Mouse (Mus musculus) gastrocnemius, adult 18-20 months (tissue): ENCODE data around the gene Nipal4. TPM values are rescaled to one million over a fixed set of nuclear protein-coding genes. Genes with fewer than 3 reads are reported as not detected.

Source experiments
- DNase-seq: peaks from one replicate; pipeline ENCODE4 v3.0.0; 2021; ENCODE audit warnings: low spot score
- microRNA-seq: library from miRNA; unstranded; fragments of <30 nt; microRNA quantifications from one replicate; pipeline ENCODE4 v1.2.0, GENCODE M21; 2021
- total RNA-seq, 2 experiments: library from RNA; stranded (reverse); gene quantifications; 2 replicates each; pipeline ENCODE4 v1.2.3; 2021

The Nipal4 gene
- total RNA-seq, 2 experiments from 2014 or later, result not detected

DNA sequence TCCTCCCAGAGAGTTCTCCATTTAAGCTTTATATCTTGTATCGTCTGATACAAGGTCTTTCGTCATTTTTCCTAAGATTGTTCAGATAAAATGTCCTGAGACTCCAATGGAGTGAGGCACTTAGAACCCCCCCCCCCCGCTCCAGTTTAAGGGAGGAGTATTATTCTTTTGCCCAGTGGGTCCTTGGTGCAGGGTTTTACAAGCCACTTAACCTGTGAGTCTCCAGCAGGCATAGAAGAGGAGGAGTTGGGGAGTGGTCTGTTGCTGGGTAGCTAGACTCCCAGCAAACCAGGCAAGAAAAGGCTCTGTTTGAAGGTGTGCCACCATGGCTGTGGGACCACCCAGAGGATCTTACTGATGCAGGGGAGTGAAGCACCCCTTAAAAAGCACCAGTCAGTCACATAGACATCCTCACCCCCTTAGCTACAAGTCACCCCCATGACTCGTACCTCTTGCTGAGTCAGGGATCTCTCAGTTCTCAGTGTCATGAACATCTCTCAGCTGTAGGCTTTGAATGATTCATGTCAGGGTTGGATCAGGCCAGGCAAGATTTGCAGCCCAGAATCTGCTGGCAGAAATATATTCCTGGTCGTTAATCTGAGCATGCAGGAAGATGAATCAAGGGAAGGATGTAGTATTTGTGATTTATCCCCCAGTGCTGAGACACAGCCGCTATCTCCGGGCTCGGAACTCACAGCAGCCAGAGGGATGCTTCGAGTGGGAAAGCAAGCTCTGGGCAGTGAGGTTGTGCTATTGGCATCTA, 50.7 kb downstream of the Nipal4 start:
- DNase-seq, result no peak

DNA sequence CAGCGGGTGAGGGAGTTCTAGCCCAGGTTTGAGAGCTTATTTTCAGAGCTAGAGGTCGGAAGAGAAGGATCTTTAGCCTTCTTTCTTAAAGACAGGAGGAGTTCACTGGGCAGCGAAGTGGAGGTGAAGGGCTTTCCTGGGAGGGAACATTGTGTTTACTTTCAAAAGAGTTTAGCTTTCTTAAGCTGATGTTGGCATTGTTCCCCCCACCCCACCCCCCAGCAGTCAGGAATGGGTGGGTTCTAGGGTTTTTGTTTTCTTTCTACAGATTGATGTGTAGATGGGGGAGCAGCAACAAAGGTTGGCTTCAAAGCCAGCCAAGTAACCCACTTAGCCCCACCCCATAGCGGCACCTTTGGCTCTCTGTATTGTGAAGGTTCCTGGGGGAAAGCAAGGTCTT, 51.3 kb downstream of the Nipal4 start:
- DNase-seq, result no peak

DNA sequence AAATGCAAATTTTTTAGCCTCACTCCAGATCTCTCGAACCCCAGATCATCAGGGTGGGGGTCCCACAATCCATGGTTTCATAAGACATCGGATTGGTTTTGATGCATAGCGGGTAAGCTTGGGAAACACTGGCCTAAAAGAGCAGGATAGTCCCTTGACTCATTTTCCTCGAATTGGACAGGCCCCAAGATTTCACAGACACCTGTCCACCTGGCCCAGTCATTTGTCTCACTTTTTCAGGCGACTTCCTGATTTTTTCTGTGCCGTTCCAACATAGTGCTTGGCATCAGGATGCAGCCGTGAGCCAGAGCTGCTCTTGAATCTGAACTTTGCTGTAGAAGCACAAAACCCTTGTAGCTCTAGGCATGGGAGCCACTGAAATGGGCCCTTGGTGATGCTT, 52.1 kb downstream of the Nipal4 start:
- no peak for DNase-seq

DNA sequence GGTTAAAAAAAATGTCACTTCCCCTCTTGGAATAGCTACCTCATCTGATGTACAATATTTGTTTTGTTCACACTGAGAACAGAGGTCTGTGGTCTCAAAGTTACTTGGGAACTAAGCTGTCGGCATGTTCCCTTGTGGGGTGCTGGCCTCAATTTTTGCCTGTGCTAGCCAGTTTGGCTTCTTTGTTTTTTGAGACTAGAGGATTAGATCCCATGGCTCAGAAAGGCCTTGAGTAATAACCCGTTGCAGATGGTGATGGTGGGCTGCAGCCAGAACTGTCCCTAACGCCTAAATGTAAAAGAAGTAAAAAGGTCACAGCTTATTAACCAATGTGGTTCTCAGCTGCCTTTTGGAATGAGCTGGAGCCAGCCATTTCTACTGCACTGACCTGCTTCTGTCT, 53.1 kb downstream of the Nipal4 start:
- peak; percentile 51 for DNase-seq

DNA sequence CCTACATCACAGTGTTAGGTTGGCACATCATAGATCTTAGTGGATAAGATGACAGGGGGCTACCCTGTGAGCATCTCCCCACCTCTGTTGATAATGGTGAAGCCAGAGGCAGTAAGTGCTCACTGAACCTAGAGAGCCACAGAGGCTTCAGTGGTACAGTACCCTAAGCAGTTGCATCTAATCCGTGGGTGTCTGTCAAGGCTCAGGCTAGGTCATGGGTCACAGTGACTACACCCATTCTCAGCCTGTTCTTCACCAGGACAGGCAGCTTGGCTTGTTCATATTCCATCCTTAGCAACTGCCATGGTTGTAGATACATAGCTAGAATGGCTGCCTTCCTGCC, 55.4 kb downstream of the Nipal4 start:
- DNase-seq, result no peak

DNA sequence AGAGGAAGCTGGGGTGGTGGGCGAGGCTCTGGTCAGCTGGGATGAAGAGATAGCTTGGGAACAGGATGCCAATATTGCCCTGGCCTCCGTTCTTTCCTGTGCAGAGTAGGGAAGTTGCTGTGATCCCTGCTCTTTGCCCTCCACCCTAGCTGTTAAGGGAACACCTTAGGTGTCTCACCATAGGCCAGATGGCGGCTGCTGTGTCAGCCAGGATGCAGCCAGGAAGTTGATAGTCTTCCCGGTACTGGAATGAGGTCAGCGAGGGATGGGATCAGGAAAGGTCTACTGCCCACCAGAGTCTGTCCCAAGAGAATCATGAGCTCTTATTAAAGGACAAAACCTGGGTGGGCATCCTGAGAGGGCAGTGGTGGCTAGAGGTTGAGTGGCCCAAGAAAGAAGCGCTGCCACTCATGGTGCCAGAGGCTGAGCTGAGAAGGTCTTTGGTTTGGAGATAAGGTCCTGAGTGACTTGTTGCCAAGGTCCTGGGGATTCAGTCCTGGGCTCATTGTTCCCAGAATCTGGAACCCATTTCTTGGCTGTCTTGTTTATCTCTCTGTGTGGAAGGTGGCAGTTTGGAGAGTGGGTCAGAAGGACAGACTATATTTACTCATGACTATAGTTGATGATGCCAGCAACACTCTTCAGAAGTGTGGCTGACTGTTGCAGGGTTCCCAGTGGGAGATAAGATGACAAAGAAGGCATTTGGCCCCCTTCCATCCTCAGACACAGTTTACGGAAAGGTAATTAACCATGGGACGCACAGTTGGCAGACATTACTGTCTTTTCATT, 56.0 kb downstream of the Nipal4 start:
- no peak for DNase-seq

DNA sequence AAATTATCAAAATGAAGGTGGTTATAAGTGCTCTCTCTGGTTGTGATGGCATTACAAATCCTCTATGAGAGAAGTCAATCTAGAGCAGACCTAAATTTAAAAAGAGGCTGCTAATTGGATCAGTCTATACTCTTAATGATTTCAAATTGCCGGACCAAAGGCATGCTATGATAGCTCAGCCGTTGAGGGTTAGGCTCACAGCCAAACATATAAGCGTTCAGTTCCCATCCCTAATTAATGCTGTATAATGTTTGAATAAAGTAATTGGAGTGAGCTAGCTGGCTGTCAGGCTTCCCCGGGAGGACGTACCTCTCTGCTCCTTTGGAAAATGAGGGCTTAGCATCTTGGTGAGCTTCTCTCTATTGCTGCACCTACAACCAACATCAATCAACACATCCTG, 57.1 kb downstream of the Nipal4 start:
- DNase-seq, result no peak

DNA sequence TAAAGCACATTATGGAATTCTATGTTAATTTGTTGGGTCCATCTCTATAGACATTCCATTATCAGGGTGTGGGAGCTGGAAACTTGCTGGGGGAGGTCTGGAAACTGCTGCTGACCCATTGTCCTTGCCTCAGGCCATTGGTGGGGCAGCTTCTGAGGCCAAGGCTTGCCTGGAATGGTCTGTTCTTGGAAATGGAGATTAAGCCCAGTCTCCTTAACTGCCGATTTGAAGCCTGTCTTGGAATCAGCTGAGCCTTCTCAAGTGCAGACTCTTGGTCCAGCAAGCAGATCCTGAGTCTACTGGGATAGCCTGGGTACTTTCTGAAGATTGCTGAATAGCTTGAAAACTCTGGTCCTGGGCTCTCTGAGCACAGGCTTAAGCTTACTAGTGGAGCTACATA, 59.3 kb downstream of the Nipal4 start:
- DNase-seq, result no peak

DNA sequence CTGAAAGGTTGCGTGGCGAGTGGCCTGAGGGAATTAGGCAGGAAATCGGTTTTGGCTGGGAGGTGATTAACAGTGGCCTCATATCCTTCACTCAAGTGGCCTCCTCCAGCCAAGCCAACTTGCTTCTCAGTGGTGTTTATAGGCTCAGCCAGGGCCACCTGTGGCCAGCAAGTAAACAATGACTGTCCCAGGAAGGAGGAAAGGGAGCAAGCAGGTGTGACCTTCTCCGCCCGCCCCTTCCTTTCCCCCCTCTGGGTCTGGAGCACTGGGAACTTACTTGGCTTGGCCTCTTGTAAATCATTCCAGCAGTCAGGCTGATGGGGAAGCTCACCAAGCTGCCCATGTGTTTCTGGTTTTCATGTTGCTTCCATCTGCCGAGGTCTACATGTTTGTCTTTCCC, 64.2 kb downstream of the Nipal4 start:
- DNase-seq, result peak; percentile 56

Small RNA genes within 50 kb of the gene (microRNA-seq; reads per million reads assigned to microRNA genes)
- gene Mir7239, result not detected
- not detected for gene Mir8100

Other genes with a start within 250 kb of the Nipal4 start
- 1 to 10 TPM; 2.3 TPM for gene Lsm11, start 221.6 kb downstream of the Nipal4 start, total RNA-seq
- gene Thg1l, start 211.0 kb downstream of the Nipal4 start, total RNA-seq, result 1 to 10 TPM; 3.7 to 3.9 TPM
- not detected for gene Sox30, start 186.2 kb downstream of the Nipal4 start, total RNA-seq
- under 1 TPM; 0.48 to 0.50 TPM for gene Gm12166, start 114.2 kb downstream of the Nipal4 start, total RNA-seq
- gene Adam19, start 110.5 kb downstream of the Nipal4 start, total RNA-seq, result 1 to 10 TPM; 1.9 to 4.1 TPM
- gene Fndc9, start 69.0 kb upstream of the Nipal4 start, total RNA-seq, result not detected
- gene Cyfip2, start 146.4 kb upstream of the Nipal4 start, total RNA-seq, result 10 to 100 TPM; 12.4 to 14.0 TPM
- under 1 TPM in 1 of 2 experiments, not detected in 1; 0.17 TPM for gene Itk, start 223.0 kb upstream of the Nipal4 start, total RNA-seq
- not detected for gene Fam71b, start 230.1 kb upstream of the Nipal4 start, total RNA-seq